Mouse (Mus musculus) CH12.LX (cell line): ENCODE data around the gene Galr2. TPM values are rescaled to one million over a fixed set of nuclear protein-coding genes. Genes with fewer than 3 reads are reported as not detected.

Experiments used
- DNase-seq: peaks from one replicate; pipeline ENCODE4 v3.0.0-alpha.2; 2013; ENCODE audit errors: extremely low read depth
- H3K27ac ChIP-seq: 2 replicates; pipeline ENCODE4 v1.5.1; 2012; ENCODE audit warnings: low read depth, mild to moderate bottlenecking, control low read depth, moderate library complexity; ENCODE audit not compliant: insufficient read depth
- H3K27me3 ChIP-seq: replicated peaks from 2 replicates; pipeline ENCODE3; 2012; ENCODE audit warnings: inconsistent platforms
- H3K36me3 ChIP-seq, 2 experiments: replicated peaks in 1 of 2; 2 replicates each; pipeline versions ENCODE3 to v1.6.1; 2012; ENCODE audit warnings: inconsistent platforms in 1 of 2, low read length in 1 of 2, mild to moderate bottlenecking in 1 of 2, mixed read lengths in 1 of 2, moderate library complexity in 1 of 2; ENCODE audit not compliant: control insufficient read depth in 1 of 2, insufficient read depth in 1 of 2
- H3K4me1 ChIP-seq, 2 experiments: 2 replicates each; pipeline ENCODE4 v1.6.1; 2012; ENCODE audit warnings: inconsistent platforms in 1 of 2, moderate library complexity in 1 of 2; ENCODE audit not compliant: insufficient read depth in 2 of 2, control insufficient read depth in 1 of 2
- H3K4me2 ChIP-seq: 2 replicates; pipeline ENCODE4 v1.6.1; 2012; ENCODE audit warnings: low read depth, mild to moderate bottlenecking, control low read depth; ENCODE audit not compliant: poor library complexity, insufficient read depth, severe bottlenecking
- H3K4me3 ChIP-seq, 3 experiments: fragments of 150-350 bp in 1 of 3; sonication (generic) in 1 of 3; replicated peaks in 1 of 3; 2 replicates each; pipeline versions ENCODE3 to v1.5.1; 2011 to 2012; ENCODE audit warnings: low read depth in 2 of 3, low read length in 2 of 3, mild to moderate bottlenecking in 2 of 3, moderate library complexity in 2 of 3, control low read depth in 1 of 3, improper control_type of control experiment in 1 of 3, inconsistent platforms in 1 of 3, mixed read lengths in 1 of 3; ENCODE audit not compliant: poor library complexity in 1 of 3
- H3K79me2 ChIP-seq: replicated peaks from 2 replicates; pipeline ENCODE4 v1.6.1; 2012; ENCODE audit warnings: mild to moderate bottlenecking, moderate library complexity; ENCODE audit not compliant: control insufficient read depth, poor library complexity, insufficient read depth, severe bottlenecking; ENCODE audit errors: extremely low read depth
- H3K9ac ChIP-seq: 2 replicates; pipeline ENCODE4 v1.6.1; 2012; ENCODE audit warnings: low read depth, mild to moderate bottlenecking, control low read depth, moderate library complexity; ENCODE audit not compliant: insufficient read depth
- H3K9me3 ChIP-seq: replicated peaks from 2 replicates; pipeline ENCODE3; 2012; ENCODE audit warnings: low read length, inconsistent platforms, mixed read lengths
- BHLHE40 ChIP-seq: IDR thresholded peaks from 2 replicates; pipeline ENCODE4 v1.6.1; 2011; ENCODE audit warnings: mild to moderate bottlenecking, low read depth, low read length, improper control_type of control experiment
- CHD1 ChIP-seq: IDR thresholded peaks from 2 replicates; pipeline ENCODE4 v1.6.1; 2012; ENCODE audit warnings: low read depth, low read length, improper control_type of control experiment, inconsistent platforms
- CTCF ChIP-seq, 2 experiments: IDR thresholded peaks in 1 of 2; conservative IDR thresholded peaks in 1 of 2; 2 replicates each; pipeline ENCODE4 v1.5.1; 2011 to 2012; ENCODE audit warnings: low read depth in 2 of 2, low read length in 2 of 2, improper control_type of control experiment in 1 of 2, inconsistent platforms in 1 of 2, mild to moderate bottlenecking in 1 of 2, moderate library complexity in 1 of 2
- ELF1 ChIP-seq: IDR thresholded peaks from 2 replicates; pipeline ENCODE4 v1.6.1; 2014; ENCODE audit warnings: low read depth, mild to moderate bottlenecking, inconsistent platforms, low read length, improper control_type of control experiment
- EP300 ChIP-seq: IDR thresholded peaks from 2 replicates; pipeline ENCODE4 v1.6.1; 2011; ENCODE audit warnings: low read length, improper control_type of control experiment
- HCFC1 ChIP-seq: IDR thresholded peaks from 2 replicates; pipeline ENCODE4 v1.6.1; 2012; ENCODE audit warnings: low read depth, mild to moderate bottlenecking, inconsistent platforms, low read length, improper control_type of control experiment
- IRF4 ChIP-seq: IDR thresholded peaks from 2 replicates; pipeline ENCODE4 v1.6.1; 2014; ENCODE audit warnings: low read depth, mild to moderate bottlenecking, inconsistent platforms, low read length, improper control_type of control experiment
- MAX ChIP-seq: IDR thresholded peaks from 2 replicates; pipeline ENCODE4 v1.6.1; 2011; ENCODE audit warnings: low read length, improper control_type of control experiment
- MAZ ChIP-seq: IDR thresholded peaks from 2 replicates; pipeline ENCODE4 v1.6.1; 2012; ENCODE audit warnings: low read depth, mild to moderate bottlenecking, inconsistent platforms, low read length, improper control_type of control experiment, moderate library complexity
- MYC ChIP-seq: IDR thresholded peaks from 2 replicates; pipeline ENCODE4 v1.6.1; 2011; ENCODE audit warnings: low read depth, mild to moderate bottlenecking, improper control_type of control experiment, low read length
- POLR2A ChIP-seq: IDR thresholded peaks from 2 replicates; pipeline ENCODE4 v1.6.1; 2011; ENCODE audit warnings: low read depth, mild to moderate bottlenecking, improper control_type of control experiment, low read length
- SMC3 ChIP-seq: IDR thresholded peaks from 2 replicates; pipeline ENCODE4 v1.6.1; 2011; ENCODE audit warnings: low read depth, low read length, improper control_type of control experiment
- TCF12 ChIP-seq: IDR thresholded peaks from 2 replicates; pipeline ENCODE4 v1.6.1; 2014; ENCODE audit warnings: low read depth, mild to moderate bottlenecking, inconsistent platforms, low read length, improper control_type of control experiment
- ZNF384 ChIP-seq: IDR thresholded peaks from 2 replicates; pipeline ENCODE4 v1.6.1; 2012; ENCODE audit warnings: low read depth, low read length, improper control_type of control experiment, inconsistent platforms
- dilution Hi-C: fragments of 300-500 bp; cut with MboI; formaldehyde crosslinking; loops from 2 replicates; pipeline ENCODE4 v1.14.3; 2020; ENCODE audit warnings: low sequenced_read_pairs; ENCODE audit not compliant: extremely low pct_unique_long_range_greater_than_20kb, extremely low pct_ligation_motif_present
- in situ Hi-C: fragments of 300-500 bp; cut with MboI; formaldehyde crosslinking; loops from 3 replicates; pipeline ENCODE4 v1.14.3; 2019; ENCODE audit warnings: low sequenced_read_pairs, low pct_ligation_motif_present, low pct_unique_long_range_greater_than_20kb, mixed read lengths
- polyA plus RNA-seq: library from polyadenylated mRNA; unstranded; fragments of >175 nt; gene quantifications from 2 replicates; pipeline ENCODE4 v1.2.1, GENCODE M21; 2012; ENCODE audit warnings: low read depth; ENCODE audit not compliant: insufficient read length
- total RNA-seq, 2 experiments: library from RNA; depleted of rRNA; stranded (reverse); fragments of 300-350 nt in 1 of 2; fragments of >200 nt in 1 of 2; gene quantifications; 2 replicates each; pipeline ENCODE4 v1.2.3; 2012 to 2014

Galr2 gene
- total and polyA plus RNA-seq, 3 experiments, result 0.21 to 1.6 (median 0.85) TPM

- Histone ChIP-seq H3K27ac (no peak overlapping the region), H3K4me1 (peaks cover 6 to 50% of the 10 kb centered on the region in 2 experiments; a peak in 3 of 4 replicates), H3K9ac (no peak overlapping the region), H3K27me3 (no peaks in the 10 kb centered on the region), H3K9me3 (no peaks in the 10 kb centered on the region)
- in situ Hi-C loops, result no loop called here
- dilution Hi-C loops, result no loop called here
- TF ChIP-seq CTCF (conservative IDR thresholded peaks at IDR 0.05 in 1 of 2, IDR thresholded peaks at IDR 0.05 in 1 of 2; ENCODE audit: low read depth in 2 of 2, low read length in 2 of 2) (peak in 1 of 2 experiments; percentile 57; a peak in 3 of 4 replicates), CHD1 (no peak), SMC3 (peak; percentile 18; the same call in 1 of the 2 replicates), EP300 (no peak)
- TF ChIP-seq, all 38 proteins: peak for 2
- DNase-seq, result peak; percentile 27
- H3K4me2 ChIP-seq, result no peak overlapping the region
- no peak overlapping the region for H3K4me3 ChIP-seq
- peaks cover 79 to 96% of the 10 kb centered on the region in 2 experiments for H3K36me3 ChIP-seq
- H3K79me2 ChIP-seq, result peaks cover 38% of the 10 kb centered on the region
Measured at GRCm38 (mm10) chr11:116267637-116268036, 13.1 kb upstream of the Galr2 start.

GRCm38 (mm10) chr11:116268313-116268712 lies 12.4 kb upstream of the Galr2 start:
- dilution Hi-C loops (no loop called here), in situ Hi-C loops (no loop called here)
- Histone ChIP-seq H3K4me3 (no peak overlapping the region), H3K27me3 (no peaks in the 10 kb centered on the region), H3K4me2 (no peak overlapping the region), H3K4me1 (peaks cover 6 to 53% of the 10 kb centered on the region in 2 experiments; a peak in 3 of 4 replicates), H3K36me3 (peaks cover 72 to 90% of the 10 kb centered on the region in 2 experiments), H3K79me2 (peaks cover 45% of the 10 kb centered on the region), H3K27ac (no peak overlapping the region), H3K9ac (no peak overlapping the region), H3K9me3 (no peaks in the 10 kb centered on the region)
- no peak for TF ChIP-seq TCF12
- no peak for TF ChIP-seq MAZ
- no peak for TF ChIP-seq HCFC1
- no peak for TF ChIP-seq POLR2A
- no peak for DNase-seq

GRCm38 (mm10) chr11:116269560-116269959 lies 11.2 kb upstream of the Galr2 start:
- in situ Hi-C loops, result no loop called here
- no peaks in the 10 kb centered on the region for H3K27me3 ChIP-seq
- H3K36me3 ChIP-seq, result peaks cover 60 to 78% of the 10 kb centered on the region in 2 experiments
- peaks cover 6 to 53% of the 10 kb centered on the region in 2 experiments; a peak in 3 of 4 replicates for H3K4me1 ChIP-seq
- H3K79me2 ChIP-seq, result peaks cover 50% of the 10 kb centered on the region
- no peak overlapping the region for H3K4me3 ChIP-seq
- no peak for TF ChIP-seq ZNF384
- TF ChIP-seq BHLHE40, result no peak
- no peak for TF ChIP-seq CHD1
- no peak for TF ChIP-seq EP300
- no peak for TF ChIP-seq IRF4
- TF ChIP-seq ELF1, result no peak
- no peak for TF ChIP-seq TCF12
- TF ChIP-seq MYC, result no peak
- TF ChIP-seq MAX, result no peak
- TF ChIP-seq, all 38 proteins: peak for 0
- no peak overlapping the region for H3K9ac ChIP-seq
- H3K4me2 ChIP-seq, result no peak overlapping the region
- dilution Hi-C loops, result no loop called here
- H3K9me3 ChIP-seq, result no peaks in the 10 kb centered on the region
- H3K27ac ChIP-seq, result no peak overlapping the region
- no peak for DNase-seq
